Mouse (Mus musculus): Measurements from ENCODE around the gene H2al2a.
"Not testable (repeated sequence)": the region's sequence is repeated elsewhere in the genome, so short reads cannot be mapped to it uniquely, and the experiment has no call there.

The H2al2a gene

DNA sequence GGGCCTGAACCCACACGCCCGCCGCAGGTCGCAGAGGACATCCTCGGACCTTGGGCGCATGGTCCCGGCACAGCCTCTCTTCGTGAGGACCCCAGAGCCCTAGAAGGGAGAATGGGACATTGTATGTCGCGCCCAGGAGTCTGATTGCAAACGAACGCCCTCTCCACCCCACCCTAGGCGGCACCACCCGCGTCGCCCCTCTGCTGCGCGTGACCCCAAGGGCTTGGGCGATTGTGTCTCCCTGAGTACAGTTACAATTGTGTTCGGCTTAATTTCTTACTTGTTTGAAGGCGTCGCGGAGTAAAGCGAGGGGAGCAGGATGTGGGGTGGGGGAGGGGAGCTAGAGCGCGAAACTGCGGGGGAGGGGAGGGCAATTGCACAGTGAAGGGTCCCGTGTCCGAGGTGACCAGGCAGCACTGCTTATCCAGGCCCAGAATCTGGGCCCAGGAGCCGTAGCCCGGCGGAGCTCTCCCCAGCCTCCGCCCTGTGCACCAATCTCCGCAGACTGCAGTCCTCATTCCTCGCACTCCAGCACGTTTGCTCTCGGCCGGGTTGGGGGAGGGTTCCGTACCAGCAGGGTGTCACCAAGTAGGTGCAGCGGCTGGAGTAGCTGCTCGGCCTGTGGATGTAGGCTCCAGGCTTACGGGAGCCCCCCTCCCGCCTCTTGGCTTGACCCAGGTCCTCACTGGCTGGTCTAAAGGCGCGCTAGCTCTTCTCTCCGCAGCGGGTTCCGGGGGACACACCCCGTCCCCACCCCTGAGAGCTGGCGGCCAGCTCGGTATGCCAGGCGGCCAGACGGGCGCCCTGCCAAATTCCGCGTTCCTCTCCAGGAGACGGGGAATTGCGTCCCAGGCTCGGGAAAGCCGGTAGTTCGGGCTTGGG is 31.6 kb upstream of the H2al2a start:
- DNase-seq (ENCODE audit: low spot score in 2 of 2): peak in 1 of 2 experiments; percentile 81

DNA sequence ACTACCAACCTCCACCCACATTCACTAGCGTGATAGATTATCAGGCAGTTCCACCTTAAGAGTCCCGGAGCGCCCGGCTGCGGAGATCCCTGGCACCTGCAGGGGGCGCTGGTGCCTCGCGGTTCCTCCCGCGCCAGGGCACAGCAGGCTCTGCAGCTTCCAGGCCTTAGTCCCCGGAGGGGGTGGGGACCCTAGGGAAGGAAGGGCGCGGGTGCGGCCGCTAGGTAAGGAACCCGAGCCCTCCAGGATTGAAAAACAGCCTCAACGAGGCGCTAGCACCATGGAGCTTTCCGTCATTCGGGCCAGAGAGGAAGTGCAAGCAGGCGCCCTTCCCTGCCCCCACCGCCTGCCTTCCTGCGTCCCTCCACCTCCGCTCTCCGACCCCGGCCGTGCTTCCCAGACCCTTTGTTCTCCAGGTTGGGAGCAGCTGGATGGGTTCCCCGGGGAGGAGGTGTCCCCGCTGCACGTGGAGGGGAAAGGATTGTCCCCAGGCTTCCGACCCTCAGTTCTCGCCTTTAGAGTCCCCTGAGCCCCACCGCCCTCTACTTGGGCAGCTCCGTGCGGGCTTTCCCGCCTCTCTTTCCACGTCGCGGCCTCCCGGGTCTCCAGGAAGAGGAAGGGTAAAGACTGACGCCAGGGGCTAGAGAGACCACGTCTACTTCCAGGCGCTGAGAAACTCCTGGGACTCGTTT is 30.8 kb upstream of the H2al2a start:
- peak; percentile 77 to 95 for DNase-seq (ENCODE audit: low spot score in 2 of 2)

DNA sequence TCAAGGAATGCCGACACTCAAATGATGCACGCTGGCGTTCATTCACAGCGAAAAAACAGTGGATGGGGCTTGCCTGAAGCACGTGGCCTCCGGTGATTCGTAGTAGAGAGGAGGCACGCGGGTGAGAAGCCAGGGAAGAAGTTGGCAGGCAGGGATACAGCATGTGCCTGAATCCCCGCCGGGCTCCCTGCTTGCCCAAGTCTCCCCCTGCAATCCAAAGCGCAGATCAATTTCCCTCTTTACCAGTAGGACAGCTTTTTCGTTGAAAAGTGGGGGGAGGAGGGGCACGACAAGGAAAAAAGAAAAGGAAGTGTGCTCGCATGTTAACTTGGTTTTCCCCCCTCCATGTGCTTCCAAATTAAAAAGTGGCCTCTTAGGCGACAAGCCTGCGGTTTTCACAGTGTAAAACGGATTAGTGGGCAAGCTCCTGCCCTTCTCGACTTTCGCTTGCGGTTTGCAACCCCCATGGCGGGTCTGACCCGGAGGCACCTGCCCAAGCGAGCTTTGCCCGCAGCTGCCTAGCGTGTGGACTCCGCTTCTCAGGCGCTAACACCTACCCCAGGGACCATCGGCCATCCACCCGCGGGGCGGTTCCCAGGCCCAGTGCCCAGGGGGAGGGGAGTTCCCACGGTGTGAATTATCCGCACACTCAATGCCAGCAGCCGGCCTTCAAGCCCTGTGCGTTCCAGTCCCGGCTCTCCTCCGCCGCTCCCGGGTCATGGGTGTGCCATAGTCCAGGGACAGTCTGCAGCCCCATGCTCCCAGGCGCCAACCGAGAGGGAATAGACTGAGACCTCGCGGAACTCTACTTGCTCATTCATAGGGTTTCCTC is 29.6 kb upstream of the H2al2a start:
- peak in 1 of 2 experiments; percentile 40 for DNase-seq (ENCODE audit: low spot score in 2 of 2)

DNA sequence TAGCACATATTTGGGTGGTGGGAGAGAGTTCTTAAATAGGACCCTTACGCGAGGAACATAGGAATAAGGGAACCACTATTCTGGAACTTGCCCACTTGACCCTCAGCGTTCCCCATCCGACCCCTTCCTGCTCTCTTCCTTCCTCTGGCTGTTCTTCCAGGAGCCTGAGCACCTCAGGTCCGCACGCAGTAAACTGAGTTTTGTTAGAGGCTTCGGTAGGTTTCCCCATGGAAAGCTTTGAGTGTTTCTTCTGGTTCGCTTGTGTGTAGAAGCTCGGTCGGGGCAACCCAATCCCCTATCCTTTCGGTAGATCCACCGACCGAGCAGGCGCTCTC is 29.0 kb upstream of the H2al2a start:
- no peak for DNase-seq (ENCODE audit: low spot score in 2 of 2)

DNA sequence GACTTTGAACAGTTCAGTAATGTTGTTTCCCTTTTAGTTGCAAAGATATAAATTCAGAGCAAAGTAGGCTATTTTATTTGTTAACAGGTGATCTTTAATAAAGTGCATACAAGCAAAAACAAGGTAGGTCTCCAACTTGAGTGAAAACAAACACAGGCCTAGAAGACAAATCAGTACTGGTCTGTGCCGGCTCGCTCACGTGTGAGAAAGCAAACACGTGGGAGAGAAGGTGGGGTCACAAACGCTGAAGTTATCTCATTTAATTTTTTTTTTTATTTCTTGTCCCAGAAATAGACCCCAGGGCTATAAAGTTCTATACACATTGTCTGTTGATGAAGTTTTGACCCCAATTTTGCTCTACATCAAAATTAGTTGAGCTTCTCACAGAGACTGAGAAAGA is 28.4 kb upstream of the H2al2a start:
- no peak for DNase-seq (ENCODE audit: low spot score in 2 of 2)

DNA sequence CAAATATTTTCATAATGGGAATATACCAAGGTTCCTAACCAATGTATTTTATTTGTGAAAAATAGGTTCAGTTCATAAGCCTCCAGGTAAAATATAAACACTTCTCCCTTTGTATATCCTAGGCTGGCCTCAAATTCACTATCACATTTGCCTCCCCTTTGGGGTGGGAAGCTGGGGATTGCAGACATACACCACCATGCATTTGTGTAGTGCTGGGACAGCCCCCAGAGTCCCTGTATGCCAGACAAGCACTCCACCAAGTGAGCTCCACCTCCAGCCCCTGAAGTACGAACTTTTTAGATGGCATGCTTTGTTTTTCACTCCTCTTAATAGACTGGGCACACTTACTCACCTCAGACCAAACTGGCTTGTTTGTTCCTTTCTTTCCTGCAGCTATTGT is 26.1 kb upstream of the H2al2a start:
- DNase-seq (ENCODE audit: low spot score in 2 of 2): no peak

DNA sequence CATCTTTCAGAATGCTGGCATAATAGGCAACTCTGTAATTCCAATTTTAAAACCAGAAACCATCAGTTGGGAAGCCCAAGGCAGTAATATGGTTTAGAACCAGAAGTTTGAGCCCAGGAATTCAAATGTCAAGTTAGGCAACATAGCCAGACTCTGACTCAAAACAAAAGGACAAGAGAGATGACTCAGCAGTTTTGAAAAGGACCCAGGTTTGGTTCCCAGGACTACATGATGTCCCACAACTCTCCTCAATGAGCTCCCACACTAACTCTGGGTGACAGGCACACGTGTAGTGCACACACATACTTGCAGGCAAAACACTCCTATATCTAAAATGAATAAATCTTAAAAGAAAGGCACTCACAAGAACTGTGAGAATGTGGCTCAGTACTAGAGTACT is 22.4 kb upstream of the H2al2a start:
- no peak for DNase-seq (ENCODE audit: low spot score in 2 of 2)

DNA sequence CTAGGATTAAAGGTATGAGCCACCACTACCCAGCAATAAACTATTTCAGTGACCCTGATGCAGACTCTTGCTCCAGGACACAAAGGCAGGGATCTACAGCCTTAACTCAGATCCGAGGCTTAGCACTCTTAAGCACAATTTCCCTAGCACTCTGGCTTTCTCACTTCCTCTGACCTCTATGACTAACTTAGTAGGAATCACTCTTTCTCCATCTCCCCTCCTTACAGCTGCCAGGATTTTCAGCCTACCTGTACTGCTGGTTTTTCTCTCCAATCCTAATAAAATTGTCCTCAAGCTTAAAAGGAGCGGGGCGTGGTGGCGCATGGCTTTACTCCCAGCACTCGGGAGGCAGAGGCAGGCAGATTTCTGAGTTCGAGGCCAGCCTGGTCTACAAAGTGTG is 20.6 kb upstream of the H2al2a start:
- no peak for DNase-seq (ENCODE audit: low spot score in 2 of 2)

DNA sequence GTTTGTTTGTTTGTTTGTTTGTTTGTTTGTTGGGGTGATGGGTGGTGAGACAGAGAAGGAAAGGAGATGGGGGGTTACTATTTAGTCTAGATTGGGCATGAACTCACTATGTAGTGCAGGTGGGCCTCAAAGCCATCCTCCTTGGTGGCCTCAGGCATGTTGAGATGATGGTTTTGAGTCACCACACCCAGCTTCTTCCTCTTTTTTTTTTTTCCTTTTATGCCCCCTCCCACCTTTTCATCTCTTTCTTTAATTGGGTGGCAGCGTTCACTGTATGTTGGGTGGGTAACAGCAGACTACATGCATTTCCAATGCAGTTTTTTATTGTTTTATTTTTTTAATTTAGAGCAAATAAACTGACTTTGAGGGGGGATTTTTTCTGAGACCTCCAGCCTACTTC is 19.9 kb upstream of the H2al2a start:
- DNase-seq (ENCODE audit: low spot score in 2 of 2): no peak

DNA sequence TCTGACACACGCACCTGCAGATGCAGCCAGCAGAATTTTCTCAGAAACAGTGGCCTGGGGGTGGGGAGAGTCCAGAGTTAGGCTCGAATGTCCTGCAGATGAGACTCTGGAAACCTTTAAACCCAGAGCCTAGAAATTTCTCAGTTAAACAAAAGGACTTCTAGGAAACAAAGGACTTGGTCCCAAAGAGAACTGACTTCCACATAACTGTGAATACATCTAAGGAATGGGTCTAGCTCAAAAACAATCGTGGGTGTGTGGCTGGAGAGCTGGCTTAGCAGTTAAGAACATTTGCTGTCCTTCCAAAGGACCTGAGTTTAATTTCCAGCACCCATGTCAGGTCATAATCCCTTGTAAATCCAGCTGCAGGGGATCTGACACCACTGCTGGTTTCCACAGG is 18.8 kb upstream of the H2al2a start:
- no peak for DNase-seq (ENCODE audit: low spot score in 2 of 2)

DNA sequence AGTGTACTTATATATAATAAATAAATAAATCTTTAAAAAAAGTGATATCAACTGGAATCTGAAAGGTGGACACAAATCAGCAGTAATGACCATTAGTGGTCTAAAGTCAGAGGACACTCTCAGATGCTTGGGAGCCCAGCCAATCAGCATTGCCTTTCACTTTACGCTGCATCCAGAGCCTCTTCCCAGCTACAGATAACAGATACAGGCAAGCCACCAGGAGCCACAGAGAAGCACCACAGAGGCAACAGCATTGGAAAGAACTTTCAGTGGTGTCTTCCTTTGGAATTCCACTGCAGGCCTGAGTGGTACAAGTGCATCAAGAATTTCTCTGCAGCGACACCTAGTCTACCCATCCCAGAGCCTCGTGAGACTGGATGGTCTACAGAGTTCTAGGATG is 16.1 kb upstream of the H2al2a start:
- DNase-seq (ENCODE audit: low spot score in 2 of 2): no peak

DNA sequence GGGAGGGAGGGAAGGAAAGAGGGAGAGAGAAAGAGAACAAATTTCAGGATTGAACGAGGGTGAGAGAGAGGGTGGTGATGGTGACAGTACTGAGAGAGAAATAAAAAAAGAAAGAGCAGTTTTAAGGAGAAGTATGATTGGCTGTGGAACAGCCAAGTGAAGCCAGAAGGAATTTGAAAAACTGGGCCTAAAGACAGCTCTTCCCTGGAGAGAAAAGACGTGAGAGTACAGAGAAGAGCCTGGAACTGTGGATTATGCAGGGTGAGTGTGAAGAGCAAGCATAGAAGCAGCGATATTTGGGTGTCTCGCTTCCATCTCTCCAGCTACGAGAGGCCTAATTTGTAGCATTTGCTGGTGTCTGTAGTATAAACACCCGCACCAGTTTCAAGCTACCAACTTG is 14.5 kb upstream of the H2al2a start:
- no peak for DNase-seq (ENCODE audit: low spot score in 2 of 2)

DNA sequence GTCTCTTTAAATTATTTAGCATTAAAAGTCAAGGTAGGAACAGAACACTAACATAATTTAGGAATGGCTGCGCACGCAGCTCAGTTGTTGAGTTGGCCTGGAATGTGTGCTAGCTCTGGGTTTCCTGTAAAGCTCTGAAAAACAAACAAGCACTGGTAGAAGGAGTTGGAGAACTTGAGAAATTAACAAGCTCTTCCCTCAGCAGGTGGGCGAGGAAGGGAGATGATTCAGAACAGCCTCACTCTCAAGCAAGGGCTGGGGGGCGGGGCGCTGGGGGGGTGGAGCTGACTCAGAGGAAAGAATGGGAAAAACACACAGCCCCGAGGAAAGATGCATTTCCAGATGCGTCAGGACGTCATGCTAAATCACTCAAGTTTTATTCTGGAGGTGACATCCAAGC is 8.4 kb upstream of the H2al2a start:
- peak in 1 of 2 experiments; percentile 13 for DNase-seq (ENCODE audit: low spot score in 2 of 2)

DNA sequence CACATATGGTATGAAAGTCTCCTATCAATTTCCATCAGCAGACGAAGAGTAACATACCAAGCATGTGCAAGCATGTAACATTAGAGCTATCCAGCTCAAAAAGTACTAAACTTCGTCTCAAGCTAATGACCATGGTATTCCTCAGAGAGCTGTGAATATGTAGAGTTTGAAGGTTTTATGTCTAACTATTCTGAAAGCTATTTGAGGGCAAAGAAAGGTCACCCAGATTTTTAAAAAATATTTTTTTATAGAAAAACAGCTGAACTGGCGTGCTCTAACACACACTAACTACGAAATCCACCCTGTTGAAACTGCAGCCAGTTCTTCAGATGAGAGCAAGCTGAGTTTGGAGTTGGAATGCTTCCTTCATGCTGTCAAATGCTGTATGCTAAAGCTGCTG is 7.5 kb upstream of the H2al2a start:
- no peak for DNase-seq (ENCODE audit: low spot score in 2 of 2)

DNA sequence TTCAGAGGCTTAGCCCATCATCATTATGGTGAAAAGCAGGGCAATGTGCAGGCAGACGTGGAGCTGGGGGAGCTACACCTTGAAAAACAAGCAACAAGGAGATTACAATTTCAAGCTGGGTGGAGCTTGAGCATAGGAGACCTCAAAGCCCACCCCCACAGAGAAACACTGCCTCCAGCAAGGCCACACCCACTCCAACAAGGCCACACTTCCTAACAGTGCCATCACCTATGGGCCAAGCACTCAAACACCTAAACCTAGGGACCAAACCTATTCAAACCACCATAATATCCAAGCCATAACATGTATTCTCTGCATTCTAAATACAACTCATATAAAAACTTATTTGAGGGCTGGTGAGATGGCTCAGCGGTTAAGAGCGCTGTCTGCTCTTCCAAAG is 5.5 kb upstream of the H2al2a start:
- no peak for DNase-seq (ENCODE audit: low spot score in 2 of 2)

DNA sequence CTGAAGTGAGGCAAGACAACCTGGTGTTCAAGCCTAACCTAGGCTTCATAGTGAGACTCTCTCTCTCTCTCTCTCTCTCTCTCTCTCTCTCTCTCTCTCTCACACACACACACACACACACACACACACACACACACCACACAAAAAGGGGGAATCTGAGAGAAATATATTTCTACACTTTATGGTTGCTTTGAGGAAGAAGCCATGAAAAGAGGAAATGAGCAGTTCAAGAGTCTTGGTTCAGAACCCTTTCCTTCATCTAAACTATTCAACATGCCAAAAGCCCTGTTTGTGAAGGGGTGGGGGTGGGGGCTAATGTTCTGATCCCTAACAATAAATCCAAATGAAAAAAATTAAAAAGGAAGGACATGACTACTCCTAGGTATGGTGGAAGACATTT is 7.2 kb downstream of the H2al2a start:
- no peak for DNase-seq (ENCODE audit: low spot score in 2 of 2)

DNA sequence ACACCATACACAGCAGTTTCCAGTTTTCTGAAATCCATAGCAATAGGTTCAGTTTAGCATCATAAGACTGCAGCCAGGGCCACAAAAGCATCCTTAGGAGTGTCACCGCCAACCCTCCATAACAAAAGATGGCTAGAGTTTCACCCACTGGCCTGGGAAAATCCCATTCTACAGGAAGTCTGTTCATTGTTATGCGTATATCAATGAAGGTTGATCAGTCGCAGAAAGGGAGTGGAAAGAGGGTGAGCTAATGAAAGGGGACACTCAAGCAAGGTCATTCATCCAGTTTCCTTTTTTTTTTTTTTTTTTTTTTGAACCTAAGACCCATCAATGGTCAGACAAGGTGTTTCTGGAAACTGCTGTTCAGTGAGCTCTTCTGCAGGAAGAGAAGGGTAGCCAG is 7.6 kb downstream of the H2al2a start:
- no peak for DNase-seq (ENCODE audit: low spot score in 2 of 2)

DNA sequence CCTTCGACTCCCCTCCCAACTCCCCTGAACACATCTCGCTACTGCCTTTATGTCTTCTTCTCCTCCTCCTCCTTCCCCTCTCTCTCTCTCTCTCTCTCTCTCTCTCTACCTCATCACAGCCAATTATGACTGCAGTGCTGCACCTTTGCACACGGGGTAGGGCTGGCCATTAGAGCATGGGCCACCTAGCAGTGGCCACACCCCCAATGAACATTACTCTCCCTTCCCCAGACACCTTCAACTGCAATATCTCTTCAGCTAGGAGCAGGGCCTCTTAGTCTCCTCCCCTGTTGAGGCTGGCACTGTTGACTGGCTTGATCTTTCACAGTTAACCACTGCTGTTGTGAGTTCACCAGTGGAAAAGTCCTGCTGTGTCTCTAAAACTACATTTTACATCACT is 10.1 kb downstream of the H2al2a start:
- no peak for DNase-seq (ENCODE audit: low spot score in 2 of 2)

DNA sequence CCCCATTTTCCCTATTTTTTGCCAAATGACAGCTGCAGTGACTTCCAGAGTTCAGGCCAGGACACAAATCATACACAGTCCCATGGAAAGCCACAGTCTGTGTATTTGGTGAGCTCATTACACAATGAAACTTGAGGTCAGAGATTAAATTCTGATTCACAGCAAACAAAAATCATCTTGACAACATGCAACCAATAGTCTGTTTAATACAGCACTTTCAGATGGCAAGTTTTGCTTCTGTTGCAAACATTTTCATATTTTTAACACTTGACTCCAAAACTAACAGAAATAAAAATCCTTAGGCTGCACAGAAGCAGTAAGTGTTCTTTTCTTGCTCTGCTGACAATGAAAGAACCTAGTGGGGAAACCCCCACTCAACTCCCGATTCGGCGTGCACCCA is 12.0 kb downstream of the H2al2a start:
- DNase-seq (ENCODE audit: low spot score in 2 of 2): no peak

DNA sequence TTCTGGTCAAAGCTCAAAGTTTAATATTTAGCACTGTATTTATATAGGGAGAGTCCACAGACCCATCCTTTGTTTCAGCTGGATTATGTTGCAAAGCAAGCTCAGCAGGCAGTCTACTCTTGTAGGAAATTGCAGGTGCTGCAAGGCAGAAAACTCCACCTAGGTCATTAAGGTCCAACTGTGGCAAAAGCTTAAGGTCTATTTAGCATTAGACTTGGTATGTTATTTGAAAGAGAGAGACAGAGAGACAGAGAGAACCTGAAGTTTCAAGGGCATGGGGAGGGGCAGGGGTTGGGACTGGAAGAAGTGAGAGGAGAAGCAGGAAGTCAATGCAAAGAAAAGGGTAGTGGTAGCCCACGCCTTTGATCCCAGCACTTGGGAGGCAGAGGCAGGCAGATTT is 14.0 kb downstream of the H2al2a start:
- DNase-seq (ENCODE audit: low spot score in 2 of 2): no peak

DNA sequence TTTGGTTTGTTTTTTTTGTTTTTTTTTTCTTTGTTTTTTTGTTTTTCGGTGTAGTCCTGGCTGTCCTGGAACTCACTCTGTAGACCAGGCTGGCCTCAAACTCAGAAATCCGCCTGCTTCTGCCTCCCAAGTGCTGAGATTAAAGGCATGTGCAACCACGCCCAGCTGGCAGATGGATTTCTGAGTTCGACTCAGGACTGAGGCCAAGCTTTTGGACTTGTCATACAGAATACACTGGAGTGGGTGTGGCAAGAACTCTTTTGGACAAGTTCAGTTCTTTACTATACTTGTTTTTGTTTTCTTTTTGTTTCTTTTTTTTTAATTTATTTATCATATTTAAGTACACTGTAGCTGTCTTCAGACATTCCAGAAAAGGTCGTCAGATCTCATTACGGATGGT is 18.1 kb downstream of the H2al2a start:
- DNase-seq (ENCODE audit: low spot score in 2 of 2): no peak

DNA sequence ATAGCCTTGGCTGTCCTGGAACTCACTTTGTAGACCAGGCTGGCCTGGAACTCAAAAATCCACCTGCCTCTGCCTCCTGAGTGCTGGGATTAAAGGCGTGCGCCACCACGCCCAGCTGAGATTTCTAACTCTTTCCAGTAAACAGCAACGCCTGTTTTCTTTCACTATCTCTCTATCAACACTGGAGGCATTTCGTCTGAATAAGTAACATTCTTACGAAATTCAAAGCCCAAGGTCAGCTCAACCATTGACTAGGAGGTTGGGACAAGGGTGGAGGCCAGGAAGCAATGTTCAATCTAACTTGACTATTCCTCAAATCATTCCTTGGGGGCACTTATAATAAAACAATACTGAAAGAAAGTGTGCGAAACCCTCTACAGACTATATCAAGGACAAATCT is 18.5 kb downstream of the H2al2a start:
- DNase-seq (ENCODE audit: low spot score in 2 of 2): not testable (repeated sequence)

DNA sequence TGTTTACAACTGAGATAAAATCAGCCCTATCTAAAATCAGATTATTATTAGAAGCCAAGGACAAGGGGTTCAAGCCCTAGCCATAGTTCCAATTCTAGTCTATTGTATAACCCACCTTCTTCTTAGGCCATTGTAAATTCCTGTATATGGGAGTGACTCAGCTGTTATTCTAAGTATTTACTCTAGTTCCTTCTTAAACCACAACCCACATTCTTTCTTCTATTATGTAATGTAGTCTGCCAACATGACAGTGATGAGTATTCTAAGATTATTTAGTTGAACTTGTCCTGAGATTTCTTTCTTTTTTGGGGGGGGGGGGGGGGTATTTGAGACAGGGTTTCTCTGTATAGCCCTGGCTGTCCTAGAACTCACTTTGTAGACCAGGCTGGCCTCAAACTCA is 19.1 kb downstream of the H2al2a start:
- not testable (repeated sequence) for DNase-seq (ENCODE audit: low spot score in 2 of 2)

Measured in left cerebral cortex, adult 9 months (tissue).